Mouse (Mus musculus) fibroblast of lung, adult 2 months (primary cell): ENCODE results near the gene Commd1.
A peak's percentile ranks its signal among the peaks of the same experiment; 100 is the strongest.

Experiments used
- DNase-seq: peaks from one replicate; pipeline ENCODE4 v3.0.0-alpha.2; 2011; ENCODE audit warnings: low read depth

Gene Commd1

GRCm38 (mm10) chr11:22885350-22885749, 96.8 kb downstream of the Commd1 start:
- DNase-seq = no peak

- DNase-seq = no peak
Measured at GRCm38 (mm10) chr11:22883676-22884075, 98.5 kb downstream of the Commd1 start.

- no peak for DNase-seq
Measured at GRCm38 (mm10) chr11:22882926-22883325, 99.3 kb downstream of the Commd1 start.

- DNase-seq = no peak
Measured at GRCm38 (mm10) chr11:22880383-22881172, 101.6 kb downstream of the Commd1 start.

- no peak for DNase-seq
Measured at GRCm38 (mm10) chr11:22879645-22880044, 102.5 kb downstream of the Commd1 start.

- DNase-seq = no peak
Measured at GRCm38 (mm10) chr11:22876680-22877330, 105.4 kb downstream of the Commd1 start.

GRCm38 (mm10) chr11:22875279-22875678, 106.9 kb downstream of the Commd1 start:
- no peak for DNase-seq

GRCm38 (mm10) chr11:22874747-22875146, 107.4 kb downstream of the Commd1 start:
- no peak for DNase-seq

- peak; percentile 19 for DNase-seq
Measured at GRCm38 (mm10) chr11:22873383-22873782, 108.8 kb downstream of the Commd1 start.

- no peak for DNase-seq
Measured at GRCm38 (mm10) chr11:22872307-22872680, 109.9 kb downstream of the Commd1 start.

- DNase-seq = no peak
Measured at GRCm38 (mm10) chr11:22871628-22872306, 110.4 kb downstream of the Commd1 start.

- DNase-seq = no peak
Measured at GRCm38 (mm10) chr11:22868582-22868981, 113.6 kb downstream of the Commd1 start.

- DNase-seq = no peak
Measured at GRCm38 (mm10) chr11:22867691-22868090, 114.5 kb downstream of the Commd1 start.

GRCm38 (mm10) chr11:22865635-22866246, 116.4 kb downstream of the Commd1 start:
- DNase-seq = no peak

GRCm38 (mm10) chr11:22864305-22865060, 117.7 kb downstream of the Commd1 start:
- no peak for DNase-seq

- no peak for DNase-seq
Measured at GRCm38 (mm10) chr11:22863581-22863980, 118.6 kb downstream of the Commd1 start.

GRCm38 (mm10) chr11:22861315-22861714, 120.9 kb downstream of the Commd1 start:
- DNase-seq = no peak

- DNase-seq = no peak
Measured at GRCm38 (mm10) chr11:22860335-22861227, 121.6 kb downstream of the Commd1 start, which contains the start of gene B3gnt2. Gene B3gnt2, minus strand, starts transcription at chr11:22860961.

GRCm38 (mm10) chr11:22859633-22860334, 122.4 kb downstream of the Commd1 start:
- DNase-seq = peak; percentile 72

GRCm38 (mm10) chr11:22859301-22859632, 122.9 kb downstream of the Commd1 start:
- no peak for DNase-seq
